Mouse (Mus musculus) inflammation-experienced regulatory T-cells, adult 6 months (primary cell): ENCODE measurements at regions not wholly inside any gene's neighbourhood (a gene's known extent, or its start where the extent isn't known, plus 50 kb on each side); places are given as distances from the start of the nearest gene placed in this dataset.

Experiments
- ATAC-seq: one replicate; pipeline ENCODE4 v1.8.0; 2017

GRCm38 (mm10) chr4:9081701-9082562 lies 843.1 kb upstream of the Car8 start:
- ATAC-seq = no peak

- ATAC-seq = no peak
Measured at GRCm38 (mm10) chr4:9080821-9081493, 842.1 kb upstream of the Car8 start.

GRCm38 (mm10) chr4:9079828-9080245 lies 841.0 kb upstream of the Car8 start:
- ATAC-seq = no peak

GRCm38 (mm10) chr4:9074447-9074846 lies 835.6 kb upstream of the Car8 start:
- no peak for ATAC-seq

GRCm38 (mm10) chr4:9073736-9074428 lies 835.0 kb upstream of the Car8 start:
- no peak for ATAC-seq

GRCm38 (mm10) chr4:9072321-9072720 lies 833.5 kb upstream of the Car8 start:
- no peak for ATAC-seq

GRCm38 (mm10) chr4:9067874-9068273 lies 829.0 kb upstream of the Car8 start:
- ATAC-seq = no peak

- peak; percentile 80 for ATAC-seq
Measured at GRCm38 (mm10) chr4:9065981-9066815, 827.4 kb upstream of the Car8 start.

GRCm38 (mm10) chr4:9061941-9062340 lies 823.1 kb upstream of the Car8 start:
- ATAC-seq = no peak

- ATAC-seq = no peak
Measured at GRCm38 (mm10) chr4:9060221-9060620, 821.4 kb upstream of the Car8 start.

GRCm38 (mm10) chr4:9057676-9058075 lies 818.8 kb upstream of the Car8 start:
- ATAC-seq = no peak

GRCm38 (mm10) chr4:9057113-9057512 lies 818.3 kb upstream of the Car8 start:
- ATAC-seq = no peak

GRCm38 (mm10) chr4:9055876-9056275 lies 817.0 kb upstream of the Car8 start:
- no peak for ATAC-seq

- no peak for ATAC-seq
Measured at GRCm38 (mm10) chr4:9055266-9055820, 816.5 kb upstream of the Car8 start.

- no peak for ATAC-seq
Measured at GRCm38 (mm10) chr4:9048817-9049216, 810.0 kb upstream of the Car8 start.

- ATAC-seq = no peak
Measured at GRCm38 (mm10) chr4:9047151-9047550, 808.3 kb upstream of the Car8 start.

GRCm38 (mm10) chr4:9046436-9046835 lies 807.6 kb upstream of the Car8 start:
- no peak for ATAC-seq

- no peak for ATAC-seq
Measured at GRCm38 (mm10) chr4:9046030-9046429, 807.2 kb upstream of the Car8 start.

- no peak for ATAC-seq
Measured at GRCm38 (mm10) chr4:9036005-9036404, 797.2 kb upstream of the Car8 start.

GRCm38 (mm10) chr4:9035350-9035749 lies 796.5 kb upstream of the Car8 start:
- no peak for ATAC-seq

GRCm38 (mm10) chr4:9034280-9034679 lies 795.4 kb upstream of the Car8 start:
- ATAC-seq = no peak

- no peak for ATAC-seq
Measured at GRCm38 (mm10) chr4:9033106-9033642, 794.3 kb upstream of the Car8 start.
